Mouse (Mus musculus) kidney, adult 2 months (tissue): ENCODE measurements around the gene Cacnb4. TPM values are rescaled to one million over a fixed set of nuclear protein-coding genes. Genes with fewer than 3 reads are reported as not detected.
A peak's percentile ranks its signal among the peaks of the same experiment; 100 is the strongest.

ENCODE experiments used
- DNase-seq: peaks from one replicate; pipeline ENCODE4 v3.0.0; 2021
- H3K27ac ChIP-seq: fragments of 200-500 bp; 2 replicates; pipeline ENCODE4 v1.5.1; 2012; ENCODE audit warnings: low read depth, low read length, control low read depth, inconsistent platforms; ENCODE audit not compliant: insufficient read depth
- H3K27me3 ChIP-seq: fragments of 200-500 bp; replicated peaks from 2 replicates; pipeline ENCODE4 v1.6.1; 2012; ENCODE audit warnings: mild to moderate bottlenecking, moderate library complexity, low read length, inconsistent platforms; ENCODE audit not compliant: control insufficient read depth, insufficient read depth
- H3K36me3 ChIP-seq: fragments of 200-500 bp; 2 replicates; pipeline ENCODE4 v1.6.1; 2012; ENCODE audit warnings: mild to moderate bottlenecking, moderate library complexity, low read length, inconsistent platforms; ENCODE audit not compliant: control insufficient read depth, insufficient read depth
- H3K4me1 ChIP-seq: fragments of 200-500 bp; 2 replicates; pipeline ENCODE4 v1.6.1; 2011; ENCODE audit warnings: low read length; ENCODE audit not compliant: control insufficient read depth, insufficient read depth
- H3K4me3 ChIP-seq: fragments of 200-500 bp; 2 replicates; pipeline ENCODE4 v1.5.1; 2011; ENCODE audit warnings: mild to moderate bottlenecking, low read depth, low read length, control low read depth; ENCODE audit not compliant: insufficient read depth
- CTCF ChIP-seq: fragments of 200-500 bp; conservative IDR thresholded peaks from 2 replicates; pipeline ENCODE4 v1.5.1; 2011; ENCODE audit warnings: low read depth, mild to moderate bottlenecking, control low read depth, low read length, moderate library complexity, mixed read lengths; ENCODE audit not compliant: insufficient read depth, insufficient read length
- POLR2A ChIP-seq: fragments of 200-500 bp; IDR thresholded peaks from one replicate; pipeline ENCODE4 v1.6.1; 2011; ENCODE audit warnings: low read depth, low read length, control low read depth
- WGBS: fragments of 180-500 bp; shearing (Covaris S2); methylation state at CpG from one replicate; pipeline ENCODE4 v1.1.7; 2018; 5-methylcytosine and 5-hydroxymethylcytosine counted together
- polyA plus RNA-seq: library from polyadenylated mRNA; depleted of rRNA; stranded (reverse); fragments of >200 nt; gene quantifications from 2 replicates; pipeline ENCODE4 v1.2.3, GENCODE M21; 2012

Gene Cacnb4
- polyA plus RNA-seq, 1 experiment = 1.0 TPM

DNA sequence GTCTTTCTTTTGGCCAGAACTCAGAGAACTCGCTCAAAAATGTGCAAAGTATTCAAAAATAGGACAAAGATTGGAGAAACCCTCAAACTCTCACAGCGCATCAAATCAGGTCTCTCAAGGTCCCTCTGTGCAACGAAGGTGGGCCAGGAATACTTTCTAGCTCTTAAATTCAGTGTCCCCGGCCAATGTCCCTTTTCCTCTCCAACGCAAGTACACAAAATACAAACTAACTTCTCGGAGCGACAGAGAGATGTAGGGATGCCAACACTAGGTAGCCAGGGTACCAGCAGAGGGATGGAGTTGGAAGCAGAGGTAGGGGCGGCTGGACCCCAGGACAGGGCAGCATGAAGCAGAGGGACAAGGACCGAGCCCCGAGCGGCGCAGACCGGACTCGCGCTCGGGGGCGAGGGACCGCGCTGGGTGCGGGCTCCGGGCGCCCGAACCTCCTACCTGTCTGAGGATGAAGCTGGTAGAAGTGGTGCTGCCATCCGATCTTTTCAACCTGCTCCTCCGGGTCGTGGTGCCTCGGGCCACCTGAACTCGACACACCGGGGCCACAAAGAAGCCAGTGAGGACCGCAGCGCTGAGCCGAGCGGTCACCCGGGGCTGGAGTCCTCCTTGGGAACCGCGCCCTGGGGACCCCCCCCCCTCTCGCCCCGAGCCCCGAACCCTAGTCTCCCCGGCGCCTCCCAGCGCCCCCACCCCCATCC, 1.2 kb downstream of the Cacnb4 start:
- Histone ChIP-seq H3K27me3 (no peaks in the 10 kb centered on the region), H3K36me3 (no peaks in the 10 kb centered on the region), H3K4me1 (no peaks in the 10 kb centered on the region), H3K4me3 (peak overlapping the region; percentile 72), H3K27ac (peak overlapping the region; percentile 43)
- 3% methylated on average over 35 of the region's 42 CpGs for WGBS
- peak; percentile 16 for DNase-seq
- TF ChIP-seq POLR2A = no peak
- TF ChIP-seq CTCF = no peak

DNA sequence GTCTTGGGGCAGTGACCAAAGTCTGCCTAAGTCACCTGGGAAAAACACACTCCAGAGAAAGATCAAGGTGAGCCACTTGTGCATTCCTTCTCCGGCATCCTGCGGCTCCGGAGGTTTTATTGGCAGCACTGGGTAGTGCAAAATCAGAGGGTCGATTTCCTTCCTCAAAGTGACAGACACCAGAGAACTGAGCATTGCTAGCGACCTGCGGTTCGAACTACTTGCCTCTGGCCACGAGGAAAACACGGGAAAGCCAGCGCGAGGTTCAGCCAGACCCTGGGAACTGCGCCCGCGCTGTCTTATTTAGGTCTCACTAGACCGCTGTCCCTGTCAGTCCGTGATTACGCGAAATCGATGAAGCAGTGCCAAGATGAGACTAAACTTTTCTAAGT, 1.7 kb downstream of the Cacnb4 start:
- peak; percentile 51 for DNase-seq
- peak overlapping the region; percentile 72 for H3K4me3 ChIP-seq

GRCm38 (mm10) chr2:52673172-52673571, 3.5 kb downstream of the Cacnb4 start:
- no peaks in the 10 kb centered on the region for H3K36me3 ChIP-seq
- H3K27ac ChIP-seq = no peak overlapping the region
- no peaks in the 10 kb centered on the region for H3K27me3 ChIP-seq
- H3K4me3 ChIP-seq = no peak overlapping the region
- DNase-seq = no peak
- TF ChIP-seq POLR2A = no peak
- TF ChIP-seq CTCF = no peak
- H3K4me1 ChIP-seq = no peaks in the 10 kb centered on the region
- 64% methylated on average over 1 of the region's 1 CpGs for WGBS

More for the DNA sequence above, 1.7 kb downstream of the Cacnb4 start:
- Histone ChIP-seq H3K27me3 (no peaks in the 10 kb centered on the region), H3K4me1 (no peaks in the 10 kb centered on the region), H3K36me3 (no peaks in the 10 kb centered on the region), H3K27ac (peak overlapping the region; percentile 43)
- no peak for TF ChIP-seq CTCF
- no peak for TF ChIP-seq POLR2A
- 2% methylated on average over 19 of the region's 19 CpGs for WGBS

- 91% methylated on average over 5 of the region's 5 CpGs for WGBS
- Histone ChIP-seq H3K27ac (no peak overlapping the region), H3K4me3 (no peak overlapping the region), H3K36me3 (no peaks in the 10 kb centered on the region), H3K27me3 (no peaks in the 10 kb centered on the region), H3K4me1 (no peaks in the 10 kb centered on the region)
- no peak for TF ChIP-seq POLR2A
- TF ChIP-seq CTCF = no peak
- DNase-seq = no peak
These were observed 5.9 kb downstream of the Cacnb4 start for GRCm38 (mm10) chr2:52670733-52671132.

DNA sequence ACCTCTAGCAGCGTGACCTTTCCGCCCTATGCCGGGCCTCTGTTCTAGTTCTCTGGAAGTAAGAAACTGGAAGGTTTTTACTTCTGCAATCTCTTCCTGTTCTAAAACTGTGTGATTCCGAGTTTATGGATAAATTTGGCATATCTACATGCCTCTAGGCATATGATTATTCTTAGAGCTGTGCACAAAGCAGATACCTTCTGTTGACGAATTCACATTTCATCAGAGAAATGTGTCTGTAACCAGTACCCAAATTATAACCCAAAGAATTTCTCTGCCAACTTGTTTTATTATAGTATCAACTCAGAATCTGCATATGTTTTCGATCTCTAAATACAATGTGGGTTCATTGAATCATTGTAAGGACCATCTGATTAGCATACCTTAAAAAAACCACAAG, 8.2 kb downstream of the Cacnb4 start:
- no peak for DNase-seq
- TF ChIP-seq POLR2A = no peak
- no peak for TF ChIP-seq CTCF
- WGBS = 87% methylated on average over 6 of the region's 6 CpGs
- Histone ChIP-seq H3K27me3 (no peaks in the 10 kb centered on the region), H3K4me3 (no peak overlapping the region), H3K36me3 (no peaks in the 10 kb centered on the region), H3K4me1 (no peaks in the 10 kb centered on the region), H3K27ac (no peak overlapping the region)

- H3K4me3 ChIP-seq = no peak overlapping the region
- no peak for TF ChIP-seq CTCF
- no peak for TF ChIP-seq POLR2A
- no peak overlapping the region for H3K27ac ChIP-seq
- H3K27me3 ChIP-seq = no peaks in the 10 kb centered on the region
- WGBS = 89% methylated on average over 5 of the region's 5 CpGs
- DNase-seq = no peak
- H3K4me1 ChIP-seq = no peaks in the 10 kb centered on the region
- no peaks in the 10 kb centered on the region for H3K36me3 ChIP-seq
These were observed 19.9 kb downstream of the Cacnb4 start for GRCm38 (mm10) chr2:52656722-52657121.

- DNase-seq = no peak
- Histone ChIP-seq H3K4me1 (no peaks in the 10 kb centered on the region), H3K36me3 (no peaks in the 10 kb centered on the region), H3K27ac (no peak overlapping the region), H3K4me3 (no peak overlapping the region), H3K27me3 (no peaks in the 10 kb centered on the region)
- TF ChIP-seq CTCF (no peak), POLR2A (no peak)
- WGBS = 66% methylated on average over 4 of the region's 4 CpGs
These were observed 22.1 kb downstream of the Cacnb4 start for GRCm38 (mm10) chr2:52654541-52654940.

- no peaks in the 10 kb centered on the region for H3K4me1 ChIP-seq
- no peak overlapping the region for H3K4me3 ChIP-seq
- DNase-seq = no peak
- no peaks in the 10 kb centered on the region for H3K27me3 ChIP-seq
- WGBS = 89% methylated on average over 6 of the region's 6 CpGs
- TF ChIP-seq CTCF (no peak), POLR2A (no peak)
- H3K27ac ChIP-seq = no peak overlapping the region
- no peaks in the 10 kb centered on the region for H3K36me3 ChIP-seq
These were observed 25.1 kb downstream of the Cacnb4 start for GRCm38 (mm10) chr2:52651547-52651946.
